Mouse (Mus musculus): ENCODE measurements around the gene Ccl1.

Gene Ccl1
- long read RNA-seq, experiment 1, result 0 reads
- long read RNA-seq, experiment 2, result 0 reads

DNA sequence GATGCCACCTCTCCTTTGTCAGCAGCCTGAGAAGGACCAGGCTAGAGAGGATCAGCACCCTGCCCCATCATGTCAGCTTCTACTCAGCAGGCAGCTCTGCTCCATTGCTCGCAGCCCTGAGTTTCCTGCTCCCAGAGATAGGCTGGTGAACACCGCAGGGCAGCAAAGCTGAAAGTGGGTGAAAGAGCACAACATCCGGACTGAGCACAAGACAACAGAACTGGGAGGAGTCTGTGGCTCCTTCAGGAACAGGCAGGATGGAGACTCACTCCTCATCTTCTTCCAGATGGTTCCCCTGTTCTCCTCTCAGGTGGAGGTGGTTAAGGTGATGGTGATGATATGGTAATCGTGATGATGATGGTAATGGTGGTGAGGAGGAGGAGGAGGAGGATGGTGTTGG lies at the start of gene Ccl1:
Ccl1 (minus strand) TSS at position 101 of the 400 bp plus-strand sequence.
- intact Hi-C loops (cut with DNase I), result no loop called here

DNA sequence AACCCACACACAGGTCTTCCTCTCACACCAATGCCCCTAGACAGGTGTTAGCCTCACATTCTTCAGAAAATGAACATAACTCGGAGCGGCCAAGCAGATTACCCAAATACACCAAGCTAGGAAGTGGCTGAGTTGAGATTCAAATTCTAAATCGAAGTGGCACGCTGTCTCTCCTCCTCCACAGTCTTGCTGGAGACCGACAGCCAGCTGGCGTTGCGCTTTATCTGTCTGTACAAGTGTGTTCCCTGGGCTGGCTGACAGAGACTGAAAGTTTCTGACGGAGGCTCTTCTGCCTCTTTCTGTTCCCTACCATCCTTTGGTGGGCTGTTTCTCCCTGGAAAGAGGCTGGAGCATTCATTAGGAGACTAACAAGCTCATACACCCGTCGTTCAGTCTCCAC lies 45.5 kb upstream of the Ccl1 start:
- intact Hi-C loops (cut with DNase I), result no loop called here

DNA sequence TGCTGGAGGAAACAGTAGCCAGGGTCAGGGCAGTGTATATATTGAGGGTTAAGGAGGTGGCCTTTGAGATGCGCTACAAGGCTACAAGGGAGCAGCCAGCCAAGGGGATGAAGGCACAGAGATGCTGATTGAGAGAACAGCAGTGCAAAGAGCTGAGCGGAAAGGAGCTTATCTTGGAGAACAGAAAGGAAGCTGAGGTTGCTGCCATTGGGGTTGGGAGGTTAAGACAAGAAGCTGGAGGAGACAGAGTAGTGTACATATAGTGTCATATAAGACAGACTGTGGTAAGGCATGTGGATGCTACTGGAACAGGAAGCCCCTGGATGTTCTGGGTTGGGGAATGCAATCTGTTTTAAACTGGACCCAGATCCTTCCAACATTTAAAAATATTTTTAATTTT lies 35.4 kb upstream of the Ccl1 start:
- intact Hi-C loops (cut with DNase I), result no loop called here

DNA sequence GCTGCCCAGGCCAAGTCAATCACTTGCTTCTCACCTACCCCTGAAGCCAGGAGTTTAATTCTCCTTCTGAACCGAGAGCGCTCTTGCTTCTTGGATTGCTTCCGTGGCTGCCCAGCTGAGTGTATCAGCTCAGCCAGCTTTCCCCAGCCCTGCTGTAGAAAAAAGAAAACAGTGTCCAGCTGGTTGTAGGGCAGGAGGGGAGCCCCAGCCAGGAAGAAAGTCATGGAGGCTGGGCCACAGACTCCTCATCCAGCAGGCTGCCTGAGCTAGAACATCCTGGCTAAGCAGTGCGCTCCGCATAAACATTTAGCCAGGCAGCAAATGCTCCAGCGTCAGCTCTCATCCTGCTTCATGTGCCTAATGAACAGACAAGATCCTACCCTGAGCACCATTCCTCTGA lies 34.9 kb upstream of the Ccl1 start:
- intact Hi-C loops (cut with DNase I), result no loop called here

- intact Hi-C loops (cut with DNase I), result no loop called here
Observed at GRCm38 (mm10) chr11:82339921-82340401, 34.5 kb upstream of the Ccl1 start.

GRCm38 (mm10) chr11:82313153-82313552 lies 7.7 kb upstream of the Ccl1 start:
- intact Hi-C loops (cut with DNase I), result no loop called here

DNA sequence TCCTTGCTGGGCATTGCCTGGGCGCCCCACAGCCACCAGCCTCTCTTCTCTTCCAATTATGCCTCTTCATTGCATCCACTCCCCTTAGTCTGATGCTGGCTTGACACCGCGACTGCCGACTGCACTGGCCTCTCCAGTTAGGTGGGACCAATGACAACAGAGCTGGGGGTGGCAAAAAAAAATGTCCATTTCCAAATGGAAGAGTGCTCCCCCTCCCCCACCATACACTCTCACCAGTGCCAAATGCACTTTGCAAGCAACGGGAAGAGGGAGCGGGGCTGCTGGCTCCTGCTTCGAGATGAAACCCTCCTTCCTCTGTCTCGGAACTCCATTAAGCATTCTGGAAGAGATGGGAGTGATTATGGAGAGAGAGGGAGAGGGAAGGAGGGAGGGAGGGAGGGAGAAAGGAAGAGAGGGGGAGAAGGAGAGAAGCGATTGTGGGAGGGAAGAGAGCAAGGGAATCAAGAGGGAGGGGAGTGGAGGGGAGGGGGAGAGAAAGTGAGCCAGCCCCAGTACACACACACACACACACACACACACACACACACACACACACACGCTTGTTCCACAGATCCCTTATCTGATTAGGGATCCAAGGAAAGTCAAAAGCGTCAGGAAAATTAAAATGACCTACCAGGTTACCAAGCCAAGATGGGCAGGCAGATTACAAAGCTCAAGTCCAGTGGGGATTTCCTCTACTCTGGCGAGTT lies 5.0 kb upstream of the Ccl1 start:
- intact Hi-C loops (cut with DNase I), result no loop called here

- intact Hi-C loops (cut with DNase I), result no loop called here
Observed at GRCm38 (mm10) chr11:82297895-82298294, 7.6 kb downstream of the Ccl1 start.

GRCm38 (mm10) chr11:82290841-82291240 lies 14.6 kb downstream of the Ccl1 start:
- intact Hi-C loops (cut with DNase I), result no loop called here

DNA sequence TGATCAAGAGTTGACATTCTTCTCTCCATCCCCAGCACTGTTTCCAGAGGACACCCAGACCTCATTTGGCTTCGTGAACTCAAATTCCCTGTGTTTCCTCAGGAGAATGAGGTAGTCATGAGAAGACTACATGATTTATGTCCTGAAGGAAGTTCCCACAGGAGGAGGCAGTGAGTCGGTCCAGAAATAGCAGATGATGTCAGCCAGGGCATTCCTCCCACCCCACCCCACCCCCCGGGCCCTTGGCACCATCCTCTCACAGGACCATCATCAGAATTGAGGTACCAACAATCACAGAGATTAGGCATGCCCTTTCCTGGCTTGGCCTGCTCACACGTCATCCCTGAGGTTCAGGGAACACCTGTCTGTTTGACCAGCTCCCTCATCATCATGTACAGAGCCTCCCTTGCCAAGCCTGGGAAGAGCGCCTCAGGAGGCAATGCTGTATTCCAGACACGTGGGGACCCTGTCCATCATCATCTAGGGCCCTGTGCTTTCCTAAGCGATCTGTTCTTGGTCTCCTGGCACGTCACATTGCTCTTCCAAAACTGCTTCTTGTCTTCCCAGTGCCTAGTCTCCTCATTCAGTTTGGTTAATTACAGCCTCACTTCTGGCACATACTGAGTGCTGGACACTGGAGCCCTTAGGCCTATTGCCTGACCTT lies 31.2 kb downstream of the Ccl1 start:
- intact Hi-C loops (cut with DNase I), result no loop called here

GRCm38 (mm10) chr11:82259131-82259530 lies 46.4 kb downstream of the Ccl1 start:
- intact Hi-C loops (cut with DNase I), result loop anchor here (5.0 kb wide), 1 partner anchor 138 kb away; no protein-coding TSS in a partner anchor

- intact Hi-C loops (cut with DNase I), result loop anchor here (5.0 kb wide), 1 partner anchor 142 kb away; no protein-coding TSS in a partner anchor
Observed at GRCm38 (mm10) chr11:82255601-82256000, 49.9 kb downstream of the Ccl1 start.

- intact Hi-C loops (cut with DNase I), result no loop called here
Observed at GRCm38 (mm10) chr11:82253421-82253820, 52.1 kb downstream of the Ccl1 start.

DNA sequence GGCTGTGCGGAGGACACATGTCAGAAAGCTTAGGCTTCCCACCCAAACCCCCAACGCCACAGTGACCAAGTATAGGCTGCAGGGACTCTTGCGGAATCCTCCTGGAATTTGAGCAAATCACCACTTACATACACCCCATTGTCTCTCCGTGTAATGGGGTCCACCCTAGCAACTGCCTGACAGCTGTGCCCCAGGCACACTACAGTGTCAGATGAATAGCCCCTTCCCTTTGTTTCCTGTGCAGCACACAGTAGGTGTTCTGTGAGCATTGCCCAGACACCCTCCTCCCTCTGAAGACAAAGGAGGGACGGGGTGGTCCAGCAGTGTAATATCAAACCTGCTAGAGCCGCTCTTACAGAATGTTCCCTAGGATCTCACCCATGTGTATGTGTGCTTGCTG lies 54.2 kb downstream of the Ccl1 start:
- intact Hi-C loops (cut with DNase I), result no loop called here

DNA sequence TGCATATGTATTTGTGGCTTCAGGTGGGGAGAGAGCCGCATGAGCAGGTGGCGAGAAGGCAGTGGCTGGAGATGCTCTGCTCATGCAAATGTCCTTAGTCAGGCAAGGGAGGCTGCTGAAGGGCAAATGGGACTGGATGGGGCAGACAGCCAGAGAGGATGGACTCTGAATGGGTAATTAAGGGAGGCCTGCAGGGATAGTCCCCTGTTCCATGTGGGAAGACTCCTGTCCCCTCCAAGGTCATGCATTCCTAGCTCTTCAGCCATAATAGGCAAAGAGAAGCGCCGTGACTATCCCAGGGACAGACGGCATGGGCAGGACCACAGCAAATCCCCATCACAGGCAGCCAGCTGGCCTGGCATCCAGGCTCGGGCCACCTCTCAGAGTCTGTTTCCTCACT lies 55.5 kb downstream of the Ccl1 start:
- intact Hi-C loops (cut with DNase I), result no loop called here

DNA sequence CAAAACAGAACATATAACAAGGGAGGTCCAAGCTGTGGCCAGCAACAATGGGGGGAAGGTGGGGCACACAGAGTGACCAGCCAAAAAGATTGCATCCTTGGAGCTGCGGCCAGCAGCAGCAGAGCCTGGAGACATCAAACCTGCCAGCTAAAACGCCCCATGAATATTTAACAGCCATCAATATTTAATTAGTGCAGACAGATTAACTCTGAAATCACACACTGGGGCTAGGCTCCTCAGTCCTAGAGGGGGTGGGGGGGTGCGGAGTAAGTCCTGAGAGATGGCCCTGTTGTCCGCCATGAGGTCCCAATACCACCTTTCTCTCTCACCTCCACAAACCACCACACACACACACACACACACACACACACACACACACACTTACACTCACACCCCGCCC lies 68.1 kb downstream of the Ccl1 start:
- intact Hi-C loops (cut with DNase I), result loop anchor here (5.0 kb wide), 1 partner anchor 385 kb away; no protein-coding TSS in a partner anchor

- intact Hi-C loops (cut with DNase I), result loop anchor here (1.0 to 5.0 kb wide), 3 partner anchors 164 to 655 kb away; partner anchors contain the start of gene Rad51d
Observed at GRCm38 (mm10) chr11:82235551-82236207, 69.8 kb downstream of the Ccl1 start.

DNA sequence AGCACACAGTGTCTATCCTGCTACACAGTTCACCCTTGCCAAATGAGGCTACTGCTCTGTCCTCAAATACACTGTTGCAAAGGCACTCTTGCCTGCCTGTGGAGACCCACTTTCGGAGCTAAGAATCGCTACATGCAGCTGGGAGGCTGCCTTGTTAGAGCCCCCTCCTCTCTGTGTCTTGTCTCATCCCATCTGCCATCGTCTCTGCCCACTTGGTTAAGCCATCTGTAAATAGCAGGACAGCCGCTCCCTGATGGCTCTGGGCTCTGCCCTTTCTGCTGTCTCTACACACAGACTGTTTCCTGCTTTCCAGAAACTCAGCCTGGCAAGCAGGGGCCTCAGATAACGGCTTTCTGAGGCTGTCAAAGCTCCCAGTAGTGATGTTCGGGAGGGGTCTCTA lies 71.5 kb downstream of the Ccl1 start:
- intact Hi-C loops (cut with DNase I), result loop anchor here (2.0 to 5.0 kb wide), 2 partner anchors 378 to 657 kb away; partner anchors contain the start of gene Rad51d

GRCm38 (mm10) chr11:82226976-82227375 lies 78.5 kb downstream of the Ccl1 start:
- intact Hi-C loops (cut with DNase I), result no loop called here

- intact Hi-C loops (cut with DNase I), result no loop called here
Observed at GRCm38 (mm10) chr11:82225936-82226335, 79.6 kb downstream of the Ccl1 start.

- intact Hi-C loops (cut with DNase I), result no loop called here
Observed at GRCm38 (mm10) chr11:82216531-82216930, 89.0 kb downstream of the Ccl1 start.

DNA sequence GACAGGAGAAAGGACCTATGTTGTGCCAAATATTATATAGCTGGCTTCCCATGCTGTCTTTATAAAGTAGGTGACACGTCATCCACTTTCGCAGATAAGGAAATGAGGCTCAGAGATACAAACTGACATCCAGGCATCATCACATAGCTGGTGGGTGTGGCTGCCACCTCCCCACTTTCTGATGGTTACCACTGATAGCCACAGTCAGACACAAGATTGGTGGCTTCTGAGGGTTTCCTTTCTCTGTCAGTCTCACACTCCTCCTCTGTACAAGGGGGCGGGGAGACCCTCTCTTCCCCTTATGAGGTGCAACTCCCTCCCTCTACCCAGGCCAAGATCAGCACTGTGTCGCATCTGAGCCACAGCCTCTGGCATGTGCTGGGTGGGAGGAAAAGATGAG lies 91.1 kb downstream of the Ccl1 start:
- intact Hi-C loops (cut with DNase I), result no loop called here

All from adrenal gland (tissue).